Mouse (Mus musculus) frontal cortex, adult (tissue): ENCODE measurements around the gene Bnipl.
"Not testable (repeated sequence)": the region's sequence is repeated elsewhere in the genome, so short reads cannot be mapped to it uniquely, and the experiment has no call there.

Experiments used
- ATAC-seq: cut with Nextera tagmentation; 2 replicates; pipeline ENCODE4 v1.9.2; 2017; ENCODE audit warnings: mild to moderate bottlenecking, moderate library complexity, mixed read lengths; ENCODE audit not compliant: low TSS enrichment

Gene Bnipl

DNA sequence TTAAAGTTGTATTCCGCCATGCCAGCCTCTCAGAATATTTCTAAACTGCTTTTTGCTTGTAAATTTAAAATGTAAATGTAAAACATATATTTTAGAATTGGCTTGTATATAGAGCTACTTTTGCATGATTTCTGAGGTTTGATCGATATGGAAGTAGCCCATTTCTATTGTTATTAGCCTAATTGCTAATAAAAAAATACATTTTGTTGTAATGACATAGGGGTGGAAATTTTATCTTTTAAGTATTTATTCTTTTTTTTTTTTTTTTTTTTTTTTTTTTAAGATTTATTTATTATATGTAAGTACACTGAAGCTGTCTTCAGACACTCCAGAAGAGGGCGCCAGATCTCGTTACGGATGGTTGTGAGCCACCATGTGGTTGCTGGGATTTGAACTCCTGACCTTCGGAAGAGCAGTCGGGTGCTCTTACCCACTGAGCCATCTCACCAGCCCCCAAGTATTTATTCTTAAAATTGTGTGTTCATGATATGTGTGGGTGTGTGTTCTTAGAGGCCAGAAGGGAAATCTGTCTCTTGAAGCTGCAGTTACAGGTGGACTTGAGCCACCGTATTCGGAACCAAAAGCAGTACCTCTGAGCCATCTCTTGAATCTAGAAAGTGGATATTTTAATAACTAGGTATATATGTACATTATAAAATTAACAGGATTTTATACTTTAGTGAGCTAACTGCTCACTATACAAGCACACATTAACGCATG lies 37.9 kb downstream of the Bnipl start:
- ATAC-seq, result not testable (repeated sequence)

DNA sequence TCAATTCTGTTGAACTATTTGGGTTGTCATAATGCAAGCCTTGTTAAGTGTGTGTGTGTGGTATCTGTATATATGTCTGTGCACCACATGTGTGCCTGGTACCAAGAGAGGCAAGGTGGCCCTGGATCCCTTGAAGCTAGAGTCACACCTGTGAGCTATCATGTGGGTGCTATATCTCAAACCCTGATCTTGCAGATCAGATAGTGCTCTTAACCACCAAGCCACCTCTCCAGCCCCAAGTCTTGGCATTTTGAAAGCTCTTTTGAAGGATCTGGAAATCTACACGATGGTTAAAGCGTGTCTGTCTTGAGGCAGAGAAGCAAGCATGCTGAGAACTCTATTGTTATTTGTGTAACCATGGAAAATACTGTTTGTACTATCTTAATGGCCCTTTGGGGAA lies 40.4 kb downstream of the Bnipl start:
- ATAC-seq, result no peak

DNA sequence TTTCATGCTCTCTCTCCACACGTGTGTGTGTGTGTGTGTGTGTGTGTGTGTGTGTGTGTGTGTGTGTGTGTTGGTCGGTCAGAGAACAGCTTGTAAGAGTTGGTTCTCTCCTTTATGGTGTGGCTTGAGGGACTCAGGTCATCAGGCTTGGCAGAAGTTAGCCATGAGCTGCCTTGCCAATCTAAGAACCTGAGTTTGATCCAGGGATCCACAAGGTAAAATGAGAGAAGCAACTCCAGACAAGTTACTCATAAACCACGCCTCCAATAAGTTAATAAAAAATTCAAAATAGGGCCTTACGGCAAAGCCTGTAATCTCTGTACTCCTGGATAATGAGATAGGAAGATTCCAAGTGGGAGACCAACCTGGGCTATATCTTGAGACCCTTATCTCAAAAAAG lies 42.7 kb downstream of the Bnipl start:
- ATAC-seq, result no peak

DNA sequence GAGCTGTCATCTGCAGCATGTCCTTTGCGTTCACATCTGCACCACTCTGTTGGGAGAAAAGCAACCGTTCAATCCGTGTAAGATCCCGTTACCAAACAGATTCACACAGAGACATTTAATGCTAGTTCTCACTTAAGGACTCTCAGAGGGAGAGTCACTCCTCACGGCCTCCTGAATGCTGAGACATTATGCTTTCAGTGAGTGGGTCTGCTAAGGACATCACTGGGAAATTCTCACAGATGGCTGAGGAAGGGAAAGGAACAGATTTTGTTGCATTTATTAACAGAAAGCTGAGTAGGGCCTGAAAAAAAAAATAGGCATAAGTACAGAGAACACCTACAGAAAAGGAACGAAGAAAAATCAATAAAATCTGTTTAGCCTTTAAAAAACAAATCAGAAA lies 47.1 kb downstream of the Bnipl start:
- ATAC-seq, result peak; percentile 82

DNA sequence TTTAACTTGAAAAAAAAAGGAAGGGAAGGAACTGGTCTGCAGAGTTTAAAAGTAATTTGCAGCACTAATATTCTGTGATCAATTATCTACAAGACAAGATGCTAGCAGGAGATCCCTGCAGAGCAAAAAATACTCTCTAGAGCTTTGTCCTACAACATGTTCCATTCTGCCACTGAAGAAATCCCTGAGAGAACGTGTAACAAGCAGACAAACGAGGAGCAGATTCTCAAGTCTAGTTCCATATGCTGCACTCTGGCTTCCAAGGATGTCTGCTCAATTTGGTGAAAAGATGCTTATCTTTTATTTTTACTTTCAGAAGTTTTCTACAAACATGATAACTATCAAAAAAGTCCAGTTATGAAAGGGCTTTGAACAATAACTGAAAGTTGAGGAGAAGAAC lies 50.4 kb downstream of the Bnipl start:
- ATAC-seq, result peak; percentile 58

DNA sequence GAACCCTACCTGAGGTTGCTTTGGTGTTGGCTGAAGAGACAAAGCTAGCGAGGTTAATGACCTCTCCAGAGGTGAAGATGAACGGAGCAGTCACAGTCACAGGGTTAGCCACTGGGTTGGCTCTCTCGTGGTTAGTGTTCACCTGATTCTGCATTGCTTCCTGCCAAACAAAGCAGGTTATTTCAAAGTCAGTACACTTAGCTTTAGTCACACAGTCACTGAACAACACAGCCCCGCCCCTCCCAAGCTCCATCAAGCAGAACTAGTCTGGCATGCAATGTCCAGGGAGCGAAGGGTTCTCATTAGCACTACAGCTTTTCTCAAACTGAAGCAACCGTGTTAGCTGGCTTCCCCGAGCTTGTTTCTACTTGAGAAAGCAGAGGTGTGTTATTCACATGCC lies 50.9 kb downstream of the Bnipl start:
- 0 out of 2 replicates have a peak, but pooled peaks have one; percentile 4 for ATAC-seq

DNA sequence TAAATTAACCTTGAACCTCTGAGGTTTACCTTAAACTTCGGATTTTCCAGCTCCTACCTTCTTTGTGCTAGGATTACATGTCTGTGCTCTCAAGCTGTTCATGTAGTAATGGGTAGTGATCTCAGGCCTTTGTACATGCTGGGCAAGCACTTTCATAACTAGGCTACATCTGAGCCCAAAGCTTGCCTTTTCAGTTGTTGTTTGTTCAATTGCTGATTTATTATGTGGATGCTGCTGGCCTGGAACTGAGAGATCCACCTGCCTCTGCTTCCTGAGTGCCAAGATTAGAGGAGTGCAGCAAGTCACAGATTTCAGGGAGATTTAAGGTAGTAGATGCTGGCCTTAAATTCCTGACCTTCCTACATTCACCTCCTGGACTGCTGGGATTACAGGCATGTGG lies 51.9 kb downstream of the Bnipl start:
- no peak for ATAC-seq

DNA sequence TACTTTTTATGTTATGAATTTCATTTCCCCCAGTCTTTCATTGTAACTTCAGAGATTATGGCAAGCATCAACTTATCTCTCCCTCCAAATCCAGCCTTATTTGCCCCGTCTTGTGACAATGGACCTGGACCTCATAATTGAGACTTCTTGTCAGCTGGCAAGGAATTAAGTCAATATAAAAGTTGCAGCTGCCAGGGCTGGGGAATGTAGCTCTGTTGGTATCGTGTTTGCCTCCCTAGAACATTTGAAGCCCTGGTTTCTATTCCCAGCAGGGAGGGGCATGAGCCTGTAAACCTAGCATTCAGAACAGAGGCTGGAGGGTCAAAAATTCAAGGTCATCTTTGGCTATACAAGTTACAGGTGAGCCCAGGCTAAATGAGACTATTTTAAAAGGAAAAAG lies 55.2 kb downstream of the Bnipl start:
- no peak for ATAC-seq

DNA sequence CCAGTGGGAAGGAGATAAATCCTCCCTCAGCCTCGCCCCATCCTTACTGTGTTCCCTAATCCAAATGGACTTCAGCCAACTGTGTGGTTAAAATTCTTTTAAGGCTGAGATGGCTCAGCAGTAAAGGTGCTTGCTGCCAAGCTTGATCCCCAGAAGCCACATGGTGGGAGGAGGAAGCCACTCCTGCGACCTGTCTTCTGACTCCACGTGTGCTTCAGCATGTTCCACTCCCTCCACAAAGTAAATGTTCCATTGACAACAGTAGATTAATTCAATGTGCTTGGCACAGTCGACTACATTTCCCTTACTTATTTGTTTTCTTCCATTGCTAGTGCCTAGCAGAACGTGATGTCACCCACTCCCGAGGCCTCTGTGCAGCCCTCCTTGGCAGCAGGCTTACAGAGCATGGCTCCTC lies 56.3 kb downstream of the Bnipl start:
- ATAC-seq, result no peak
